Mouse (Mus musculus): ENCODE results near the gene Ckm.

GRCm38 (mm10) chr7:19447689-19448088 is 43.1 kb downstream of the Ckm start:
- TF ChIP-seq MAX (IDR thresholded peaks at IDR 0.05; ENCODE audit: low read depth), result no peak
- no peak for TF ChIP-seq POLR2A (IDR thresholded peaks at IDR 0.05; ENCODE audit: insufficient read length, low read depth)
- TF ChIP-seq SRF (IDR thresholded peaks at IDR 0.05; ENCODE audit: control insufficient read depth, insufficient read length, low read depth), result no peak
- no peak for TF ChIP-seq TCF12 (IDR thresholded peaks at IDR 0.05; ENCODE audit: insufficient read depth, poor library complexity, severe bottlenecking)
- TF ChIP-seq USF1 (IDR thresholded peaks at IDR 0.05; ENCODE audit: low read depth), result no peak
- no peak for TF ChIP-seq E2F4 (IDR thresholded peaks at IDR 0.05; ENCODE audit: insufficient read depth)

Data from myocyte (in vitro differentiated cells).